Mouse (Mus musculus): ENCODE results near the gene Plekha1.

- no peak for TF ChIP-seq CTCF (IDR thresholded peaks at IDR 0.05; ENCODE audit: low read depth, low read length)
- no peak for TF ChIP-seq GATA1 (IDR thresholded peaks at IDR 0.05; ENCODE audit: borderline replicate concordance, low read length)
- TF ChIP-seq TAL1 (conservative IDR thresholded peaks at IDR 0.05; ENCODE audit: low read depth, low read length) = no peak
- no peak for TF ChIP-seq POLR2AphosphoS5 (IDR thresholded peaks at IDR 0.05; ENCODE audit: insufficient replicate concordance, low read depth, low read length)
These were observed 38.1 kb upstream of the Plekha1 start for GRCm38 (mm10) chr7:130827431-130827830.
